Comparison of ENCODE assay signal across 27 mouse cellular contexts in genomic region chr1:183362301-183362700, GRCm38 (mm10). TPM values are rescaled to one million over a fixed set of nuclear protein-coding genes. Genes with fewer than 3 reads are reported as not detected.
A peak's percentile ranks its signal among the peaks of the same experiment; 100 is the strongest.
DNase-seq lines count a peak whose midpoint lies in the region; ATAC-seq and TF ChIP-seq lines count a peak whose summit lies in the region.
"Had no signal": no experiment of that assay in that cellular context is flagged by ENCODE, and none has a peak within 500 bp of the region (broad histone marks: within the 10 kb centered on the region; RNA-seq: fewer than 3 reads in every experiment).

No protein-coding gene starts in this region.

- no peak overlapping the region for H3K4me2 ChIP-seq in heart, embryonic 11.5 days
- H3K4me2 ChIP-seq: hindbrain, embryonic 13.5 days; liver, embryonic 15.5 days; neural tube, embryonic 13.5 days had no signal

- H3K27ac ChIP-seq in heart, embryonic 11.5 days (ENCODE audit: low read depth, low read length): no peak overlapping the region
- H3K27ac ChIP-seq in kidney, adult 2 months (ENCODE audit: insufficient read depth, low read depth, low read length): no peak overlapping the region
- H3K27ac ChIP-seq: embryonic facial prominence, embryonic 10.5 days; heart, adult 2 months; hindbrain, embryonic 13.5 days; limb, embryonic 10.5 days; liver, embryonic 15.5 days; midbrain, embryonic 10.5 days; neural tube, embryonic 13.5 days had no signal

- H3K4me1 ChIP-seq in heart, embryonic 11.5 days (ENCODE audit: control insufficient read depth, insufficient read depth, low read length): no peaks in the 10 kb centered on the region
- no peaks in the 10 kb centered on the region for H3K4me1 ChIP-seq in kidney, adult 2 months (ENCODE audit: control insufficient read depth, insufficient read depth, low read length)
- H3K4me1 ChIP-seq: limb, embryonic 10.5 days; liver, embryonic 15.5 days had no signal

- H3K4me3 ChIP-seq in heart, embryonic 11.5 days (ENCODE audit: low read depth, low read length): no peak overlapping the region
- H3K4me3 ChIP-seq in kidney, adult 2 months (ENCODE audit: insufficient read depth, low read depth, low read length): no peak overlapping the region
- H3K4me3 ChIP-seq: embryonic facial prominence, embryonic 10.5 days; heart, adult 2 months; hindbrain, embryonic 13.5 days; limb, embryonic 10.5 days; liver, embryonic 15.5 days; midbrain, embryonic 10.5 days; myocyte; neural tube, embryonic 13.5 days had no signal

- peak; percentile 53 to 69 for ATAC-seq in hematopoietic stem cell, adult 5-6 weeks (replicated peaks in 1 of 2; ENCODE audit: insufficient read depth in 1 of 2, low FRiP score in 2 of 2, low TSS enrichment in 1 of 2, low read depth in 1 of 2, poor library complexity in 2 of 2, severe bottlenecking in 2 of 2)
- peak; percentile 91 for ATAC-seq in megakaryocyte progenitor cell, adult 5-6 weeks (replicated peaks; ENCODE audit: poor library complexity)
- ATAC-seq in heart, embryonic 11.5 days (replicated peaks; ENCODE audit: insufficient number of reproducible peaks, low FRiP score, low TSS enrichment): no peak
- ATAC-seq: forebrain, embryonic 16.5 days; inflammation-experienced regulatory T-cells, adult 6 months; midbrain, embryonic 16.5 days had no signal

- H3K36me3 ChIP-seq in heart, embryonic 11.5 days (ENCODE audit: control insufficient read depth, insufficient read depth, low read length): peaks cover 18% of the 10 kb centered on the region
- H3K36me3 ChIP-seq in kidney, adult 2 months (ENCODE audit: control insufficient read depth, insufficient read depth, low read length): peaks cover 6% of the 10 kb centered on the region

- H3K9ac ChIP-seq in heart, embryonic 11.5 days (ENCODE audit: low read depth, low read length): no peak overlapping the region
- H3K9ac ChIP-seq: hindbrain, embryonic 13.5 days; liver, embryonic 15.5 days; neural tube, embryonic 13.5 days had no signal

- no peaks in the 10 kb centered on the region for H3K9me3 ChIP-seq in heart, embryonic 11.5 days (replicated peaks; ENCODE audit: control insufficient read depth, low read length)
- H3K9me3 ChIP-seq: embryonic facial prominence, embryonic 10.5 days; hindbrain, embryonic 13.5 days; limb, embryonic 10.5 days; liver, embryonic 15.5 days; midbrain, embryonic 10.5 days; neural tube, embryonic 13.5 days had no signal

- TF ChIP-seq POLR2A in kidney, adult 2 months (IDR thresholded peaks at IDR 0.05; ENCODE audit: low read depth, low read length): no peak

- no peak for TF ChIP-seq CTCF in kidney, adult 2 months (conservative IDR thresholded peaks at IDR 0.05; ENCODE audit: insufficient read depth, insufficient read length, low read depth, low read length)

- H3K27me3 ChIP-seq in heart, embryonic 11.5 days (ENCODE audit: control insufficient read depth, insufficient read depth, low read length): no peaks in the 10 kb centered on the region
- no peaks in the 10 kb centered on the region for H3K27me3 ChIP-seq in kidney, adult 2 months (replicated peaks; ENCODE audit: control insufficient read depth, insufficient read depth, low read length)
- H3K27me3 ChIP-seq: CH12.LX; hindbrain, embryonic 13.5 days; neural tube, embryonic 13.5 days had no signal

- 84% methylated on average over 5 of the region's 5 CpGs for WGBS in heart, embryonic 11.5 days (ENCODE audit: insufficient replicate concordance)
- 54% methylated on average over 5 of the region's 5 CpGs for WGBS in kidney, adult 2 months

- peak; percentile 33 for DNase-seq in lung, postnatal 36 days
- DNase-seq in lung, postnatal 10 days: no peak
- DNase-seq in kidney, adult 2 months: no peak
- DNase-seq in adrenal gland, postnatal 10 days: no peak
- DNase-seq: adrenal gland, postnatal 36 days; B cell, adult 2 months; cerebellum, adult 11 months; cerebellum, adult 9-11 months; gastrocnemius, postnatal 14 days; heart, adult 2 months; kidney, adult 8-10 months; kidney, postnatal 10 days; retina, postnatal 1 day had no signal

RNA-seq across cellular contexts. Expression of gene Mia3, which starts 7.1 kb away (rescaled TPM):
- 92.4 and 109 TPM in 2 replicates for total RNA-seq in hematopoietic stem cell, adult 5-6 weeks (2017)
- 79.0 and 81.3 TPM in 2 replicates for total RNA-seq in megakaryocyte progenitor cell, adult 5-6 weeks (2015)
- total RNA-seq in megakaryocyte progenitor cell, adult 5-6 weeks (2017): 119 and 129 TPM in 2 replicates
- 72.7 and 78.4 TPM in 2 replicates for polyA plus RNA-seq in heart, embryonic 11.5 days (2014; fragmentation: Nextera tagmentation; extraction: Ambion mirVana)
- 60.5 and 63.6 TPM in 2 replicates for polyA plus RNA-seq in kidney, adult 2 months (2012; rRNA removed)
- total RNA-seq in adrenal gland, postnatal 10 days (2021): 100 to 1,000 TPM; 134 to 148 TPM

RNA-seq across cellular contexts. Expression of gene Taf1a, which starts 26.5 kb away (rescaled TPM):
- 29.3 and 33.9 TPM in 2 replicates for total RNA-seq in hematopoietic stem cell, adult 5-6 weeks (2017)
- total RNA-seq in megakaryocyte progenitor cell, adult 5-6 weeks (2015): 16.1 and 18.4 TPM in 2 replicates
- 19.5 and 22.4 TPM in 2 replicates for total RNA-seq in megakaryocyte progenitor cell, adult 5-6 weeks (2017)
- polyA plus RNA-seq in heart, embryonic 11.5 days (2014; fragmentation: Nextera tagmentation; extraction: Ambion mirVana): 14.7 and 14.8 TPM in 2 replicates
- polyA plus RNA-seq in kidney, adult 2 months (2012; rRNA removed): 3.8 and 6.7 TPM in 2 replicates
- total RNA-seq in adrenal gland, postnatal 10 days (2021): 10 to 100 TPM; 12.7 to 13.3 TPM

RNA-seq across cellular contexts. Expression of gene Hhipl2, which starts 55.7 kb away (rescaled TPM):
- total RNA-seq in hematopoietic stem cell, adult 5-6 weeks (2017): not detected in 2 replicates
- not detected in 2 replicates for total RNA-seq in megakaryocyte progenitor cell, adult 5-6 weeks (2015)
- total RNA-seq in megakaryocyte progenitor cell, adult 5-6 weeks (2017): not detected in 2 replicates
- 0.27 and 0.42 TPM in 2 replicates for polyA plus RNA-seq in heart, embryonic 11.5 days (2014; fragmentation: Nextera tagmentation; extraction: Ambion mirVana)
- polyA plus RNA-seq in kidney, adult 2 months (2012; rRNA removed): 0.16 and 0.98 TPM in 2 replicates
- not detected for total RNA-seq in adrenal gland, postnatal 10 days (2021)
- total RNA-seq: adrenal gland, postnatal 36 days; CH12.LX; heart, adult 2 months had no signal
- polyA plus RNA-seq: liver, embryonic 15.5 days had no signal
